Mouse (Mus musculus): ENCODE data around the gene Snx29.

Snx29 gene

DNA sequence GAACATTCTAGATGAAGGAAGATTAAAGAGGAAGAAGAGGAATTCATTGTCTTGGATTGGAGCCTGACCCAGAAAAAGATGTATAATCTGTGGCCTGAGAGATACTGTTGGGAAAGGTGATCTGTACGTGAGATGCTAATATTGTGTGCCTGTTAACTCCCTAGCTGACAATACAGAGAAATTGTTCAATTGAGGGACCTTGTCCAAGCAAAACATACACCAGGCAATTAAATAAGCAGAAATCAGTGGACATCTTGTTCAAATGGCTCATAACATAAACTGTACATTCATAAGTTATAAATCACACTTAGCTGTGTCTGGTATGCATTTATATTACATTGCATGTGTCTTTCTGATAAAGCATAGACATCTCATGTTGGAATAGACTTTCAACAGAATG is 451.6 kb downstream of the Snx29 start:
- in situ Hi-C loops (cut with MseI, MboI), result no loop called here

DNA sequence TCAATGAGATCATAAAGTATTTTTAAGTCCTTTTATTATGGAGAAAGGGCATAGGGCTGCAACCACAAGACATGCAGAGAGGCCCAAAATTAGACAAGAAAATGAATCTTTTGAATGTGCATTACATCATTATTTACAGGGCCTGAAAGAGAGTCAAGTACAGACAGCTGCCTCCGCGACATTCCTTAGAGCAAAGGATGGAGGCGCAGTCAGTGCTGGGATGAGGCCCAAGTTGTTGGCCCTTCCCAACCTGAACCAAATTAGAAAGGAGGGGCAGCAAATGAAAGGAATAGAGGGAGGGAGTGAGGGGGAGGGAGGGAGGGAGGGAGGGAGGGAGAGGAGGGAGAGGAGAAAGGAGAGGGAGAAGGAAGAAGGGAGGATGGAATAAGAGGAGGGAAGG is 453.8 kb downstream of the Snx29 start:
- in situ Hi-C loops (cut with MseI, MboI), result no loop called here

DNA sequence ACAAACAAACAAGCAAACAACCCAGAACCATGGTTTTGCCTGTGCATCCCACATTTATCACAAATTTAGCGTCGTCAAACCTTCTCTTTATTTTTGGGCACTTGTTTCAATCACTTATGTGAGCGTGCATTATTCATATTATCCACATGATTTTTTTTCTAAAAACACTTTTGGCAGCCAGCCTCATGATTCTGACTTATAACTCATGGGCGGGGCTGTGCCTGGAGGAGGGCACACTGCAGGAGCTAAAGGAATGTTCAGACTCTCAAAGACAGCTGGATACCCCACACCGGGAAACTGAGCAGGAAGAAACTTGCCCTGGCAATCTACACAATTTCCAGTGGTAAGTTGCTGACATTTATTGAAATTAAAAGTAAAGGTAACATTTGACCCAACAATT is 455.5 kb downstream of the Snx29 start:
- in situ Hi-C loops (cut with MseI, MboI), result no loop called here

DNA sequence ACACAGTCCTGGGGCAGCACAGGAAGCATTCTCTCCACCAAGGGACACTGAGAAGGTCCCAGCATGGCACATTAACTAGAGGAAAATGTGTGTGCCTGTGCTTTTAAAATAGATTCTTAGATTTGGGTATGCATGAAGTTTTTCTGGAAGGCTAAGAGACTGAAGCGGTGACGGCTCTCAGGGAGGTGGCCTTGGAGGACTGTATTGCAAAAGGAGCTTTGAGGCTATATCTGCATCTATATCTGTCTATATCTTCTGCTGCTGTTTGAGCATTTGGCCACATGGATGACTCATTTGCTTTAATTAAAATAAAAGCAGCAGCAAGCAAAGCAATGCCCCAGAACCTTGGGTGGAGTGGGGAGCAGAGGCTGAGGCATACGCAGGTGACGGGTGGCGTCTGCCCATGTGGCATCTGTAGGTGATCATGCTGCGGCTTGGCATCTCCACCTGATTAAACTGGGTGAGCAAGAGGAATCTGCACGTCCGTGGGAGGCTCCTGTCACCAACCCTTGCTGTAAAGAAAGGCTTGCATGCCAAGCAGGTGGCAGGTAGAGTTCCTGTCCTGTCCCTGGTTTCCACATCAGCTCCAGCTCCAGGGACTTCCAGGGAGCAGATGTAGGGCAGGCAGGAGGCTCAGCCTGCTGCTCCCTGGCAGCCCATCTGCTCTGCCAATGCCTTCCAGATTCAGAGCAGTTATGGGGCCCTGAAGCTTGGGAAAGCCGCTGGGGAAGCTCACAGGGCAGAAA is 456.2 kb downstream of the Snx29 start:
- in situ Hi-C loops (cut with MseI, MboI), result no loop called here

DNA sequence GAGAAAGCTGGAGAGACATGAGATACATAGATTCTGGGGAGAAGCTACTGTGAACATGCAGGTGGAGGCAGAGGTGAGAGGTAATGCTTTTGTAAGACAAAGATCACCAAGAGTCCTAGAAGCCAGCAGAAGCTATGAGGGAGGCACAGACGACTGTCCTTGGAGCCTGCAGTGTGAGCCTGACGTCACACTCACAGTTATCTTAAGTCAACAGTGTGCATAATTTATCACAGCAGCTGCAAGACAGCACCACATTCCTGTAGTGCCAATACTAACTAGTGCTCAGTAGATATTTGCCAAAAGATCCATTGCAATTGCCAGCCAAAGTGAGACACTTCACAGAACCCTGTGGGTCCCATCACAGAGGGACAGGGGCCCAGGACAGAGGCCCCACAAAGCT is 459.4 kb downstream of the Snx29 start:
- in situ Hi-C loops (cut with MseI, MboI), result no loop called here

DNA sequence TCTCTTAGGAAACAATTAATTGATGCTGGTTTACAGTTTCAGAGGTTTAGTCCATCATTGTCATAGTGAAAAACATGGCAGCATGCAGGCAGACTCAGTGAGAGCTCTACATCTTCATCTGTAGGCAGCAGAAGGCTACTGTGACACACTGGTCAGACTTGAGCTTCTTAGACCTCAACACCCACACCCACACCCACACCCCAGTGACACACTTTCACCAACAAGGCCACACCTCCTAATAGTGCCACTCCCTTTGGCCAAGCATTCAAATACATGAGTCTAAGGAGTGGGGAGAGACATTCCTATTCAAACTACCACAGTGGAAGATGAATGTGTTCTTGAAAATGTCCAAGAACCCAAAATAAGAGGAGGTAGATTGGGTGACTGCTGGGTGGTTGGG is 460.6 kb downstream of the Snx29 start:
- in situ Hi-C loops (cut with MseI, MboI), result no loop called here

DNA sequence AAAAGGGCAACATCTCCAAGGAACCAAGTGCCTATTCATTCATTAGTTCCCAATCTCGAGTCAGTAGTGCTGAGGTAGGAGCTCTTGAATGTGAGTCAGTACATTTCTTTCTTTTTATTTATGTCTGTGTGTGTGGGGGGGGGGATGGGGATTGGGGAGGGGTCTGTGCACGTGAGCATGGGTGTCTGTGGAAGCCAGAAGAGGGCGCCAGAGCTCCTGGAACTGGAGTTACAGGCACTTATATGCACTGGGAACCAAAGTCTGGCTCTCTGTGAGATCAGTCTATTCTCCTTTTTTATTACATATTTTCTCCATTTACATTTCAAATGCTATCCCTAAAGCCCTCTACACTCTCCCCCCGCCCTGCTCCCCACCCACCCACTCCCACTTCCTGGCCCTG is 461.6 kb downstream of the Snx29 start:
- in situ Hi-C loops (cut with MseI, MboI), result no loop called here

DNA sequence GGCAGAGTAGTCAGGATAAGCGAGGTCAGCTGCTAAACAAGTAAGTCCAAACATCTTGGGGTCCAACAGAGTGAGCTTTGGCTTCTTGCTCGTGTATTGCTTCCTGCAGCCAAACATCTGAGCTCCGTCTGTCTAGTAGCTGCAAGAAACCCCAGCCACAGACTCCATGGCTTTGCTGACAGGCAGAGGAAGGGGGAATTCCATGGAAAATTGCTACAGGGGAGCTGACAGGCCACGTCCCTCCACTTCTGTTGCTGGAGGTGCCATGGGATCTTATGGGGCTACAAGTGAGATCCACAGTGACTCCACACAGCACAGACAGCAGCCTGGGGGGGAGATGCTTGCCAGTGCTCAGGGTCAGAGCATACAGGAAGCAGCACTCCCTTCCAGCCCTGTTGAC is 463.1 kb downstream of the Snx29 start:
- in situ Hi-C loops (cut with MseI, MboI), result no loop called here

DNA sequence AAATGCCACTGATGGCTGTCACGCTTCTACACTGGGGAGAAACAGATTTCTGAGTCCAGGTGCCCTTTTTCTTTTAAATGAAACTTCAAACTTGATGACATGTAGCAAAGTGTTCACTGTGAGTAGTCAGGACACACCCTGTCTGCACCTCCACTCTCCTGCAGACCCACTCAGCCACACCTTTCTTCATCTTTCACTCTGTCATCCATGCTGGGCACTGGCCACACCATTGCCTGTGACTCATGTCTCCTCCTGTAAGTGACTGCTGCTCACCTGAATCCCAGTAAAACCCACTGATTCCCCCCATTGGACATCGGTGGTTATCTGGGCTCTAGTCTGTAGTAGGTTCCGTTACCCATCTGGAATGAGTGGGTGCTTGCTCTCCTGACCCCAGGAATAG is 467.8 kb downstream of the Snx29 start:
- in situ Hi-C loops (cut with MseI, MboI), result no loop called here

DNA sequence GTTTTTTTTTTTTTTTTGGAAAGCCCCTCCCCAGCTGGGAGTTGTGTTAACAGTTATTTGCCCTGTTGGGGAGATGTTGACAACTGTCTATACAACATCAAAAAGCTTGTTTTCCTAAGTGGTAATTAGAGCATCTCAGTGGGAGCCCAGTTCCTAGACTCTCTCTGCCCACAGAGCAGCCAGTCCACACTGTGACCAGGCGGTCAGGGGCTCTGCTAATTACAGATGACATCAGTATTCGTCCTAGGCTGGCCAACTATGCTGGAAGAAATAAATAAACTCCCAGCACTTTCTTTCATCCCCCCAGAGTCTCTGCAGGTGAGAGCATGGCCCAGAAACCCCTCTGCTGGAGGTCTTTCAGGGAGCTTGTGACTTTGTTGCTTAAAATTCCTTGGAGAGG is 470.7 kb downstream of the Snx29 start:
- in situ Hi-C loops (cut with MseI, MboI), result no loop called here

DNA sequence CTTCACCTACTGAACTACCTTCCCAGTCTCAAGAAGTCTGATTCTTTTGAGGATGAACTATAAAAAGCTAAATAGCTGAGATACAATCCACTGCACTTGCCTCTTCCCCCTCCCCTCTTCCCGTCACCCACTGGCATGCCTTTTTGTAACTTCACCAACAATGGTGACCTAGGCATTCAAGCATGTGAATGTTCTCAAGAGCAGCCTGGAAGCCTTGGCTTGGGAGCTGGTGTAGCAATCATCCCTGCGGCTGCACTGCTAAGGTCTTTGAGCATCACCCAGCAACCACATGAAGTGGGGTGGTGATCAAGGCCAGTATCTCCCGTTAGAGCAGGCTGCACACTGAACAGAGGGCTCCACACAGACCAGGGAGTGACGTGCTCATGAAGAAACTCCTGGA is 471.9 kb downstream of the Snx29 start:
- in situ Hi-C loops (cut with MseI, MboI), result no loop called here

DNA sequence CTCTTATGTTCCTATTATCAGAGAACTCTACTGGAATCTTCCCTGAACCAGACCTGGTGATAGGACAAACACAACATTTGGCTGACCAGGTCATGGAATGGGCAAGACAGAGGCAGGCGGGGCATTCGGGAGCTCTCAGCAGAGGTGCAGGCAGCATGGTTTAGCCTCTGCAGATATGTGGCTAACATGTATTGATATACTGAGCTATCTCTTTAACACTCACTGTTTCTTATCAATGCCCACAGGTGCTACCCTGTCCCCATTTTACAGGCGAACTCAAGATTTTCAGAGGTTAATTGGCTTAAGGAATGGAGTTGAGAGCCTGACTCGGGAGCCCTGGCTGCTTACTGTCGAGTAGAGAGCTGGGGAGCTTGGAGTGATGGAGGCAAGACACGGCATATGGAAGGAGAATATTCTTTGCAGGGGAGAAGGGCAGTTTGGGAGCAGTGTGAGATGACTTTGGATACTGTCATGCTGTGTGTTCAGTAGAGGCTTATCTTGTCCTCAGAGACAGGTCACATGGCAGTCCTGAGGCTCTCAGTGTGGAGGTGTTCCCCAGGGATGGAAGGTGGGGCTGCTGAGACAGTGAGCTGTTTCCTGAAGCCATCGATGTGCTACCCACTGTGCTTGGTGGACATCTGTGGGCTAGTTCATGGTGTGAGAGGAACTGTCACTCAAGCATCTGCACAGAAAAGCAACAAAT is 473.2 kb downstream of the Snx29 start:
- in situ Hi-C loops (cut with MseI, MboI), result no loop called here

DNA sequence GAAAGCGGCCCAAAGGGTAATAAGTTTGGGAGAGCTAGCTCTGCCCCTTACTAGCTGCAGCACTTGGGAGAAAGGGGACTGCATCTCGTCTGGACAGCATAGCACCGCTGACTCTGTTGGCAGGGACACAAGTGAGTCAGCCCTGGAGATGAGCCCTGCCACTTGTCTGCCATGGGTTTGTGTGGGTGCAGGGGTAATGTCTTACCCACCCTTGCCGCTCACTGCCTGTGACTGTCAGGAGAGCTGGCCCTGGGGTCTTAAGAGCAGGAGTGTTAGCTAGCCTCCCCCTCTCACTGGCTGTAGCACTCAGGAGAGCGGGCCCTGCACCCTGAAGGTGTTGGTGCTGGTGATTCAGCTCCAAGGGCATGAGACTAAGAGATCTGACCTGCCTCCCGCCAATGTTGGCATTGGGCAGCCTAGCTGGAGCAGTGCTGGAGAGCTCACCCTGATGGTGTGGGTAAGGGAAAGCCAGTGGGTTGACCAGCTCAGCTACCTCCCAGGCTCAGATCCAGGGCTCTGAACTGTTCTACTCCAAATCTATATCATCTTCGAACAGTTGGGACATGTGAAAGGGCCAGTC is 479.3 kb downstream of the Snx29 start:
- in situ Hi-C loops (cut with MseI, MboI), result no loop called here
